Mouse (Mus musculus): ENCODE results near the gene Dolk. TPM values are rescaled to one million over a fixed set of nuclear protein-coding genes. Genes with fewer than 3 reads are reported as not detected.

The Dolk gene
- polyA plus RNA-seq, 1 experiment, result 29.6 TPM

- Histone ChIP-seq H3K27me3 (replicated peaks; ENCODE audit: control insufficient read depth, insufficient read depth, low read length) (no peaks in the 10 kb centered on the region), H3K4me1 (ENCODE audit: control insufficient read depth, insufficient read depth, low read length) (peaks cover 10% of the 10 kb centered on the region), H3K27ac (ENCODE audit: insufficient read depth, low read depth, low read length) (no peak overlapping the region), H3K36me3 (ENCODE audit: control insufficient read depth, insufficient read depth, low read length) (no peaks in the 10 kb centered on the region), H3K4me3 (ENCODE audit: insufficient read depth, low read depth, low read length) (peak overlapping the region; percentile 89)
- WGBS, result 2% methylated on average over 10 of the region's 10 CpGs
- DNase-seq, result peak; percentile 22
- no peak for TF ChIP-seq CTCF (conservative IDR thresholded peaks at IDR 0.05; ENCODE audit: insufficient read depth, insufficient read length, low read depth, low read length)
- TF ChIP-seq POLR2A (IDR thresholded peaks at IDR 0.05; ENCODE audit: low read depth, low read length), result no peak
Measured at GRCm38 (mm10) chr2:30287027-30287373, 866 bp upstream of the Dolk start.

GRCm38 (mm10) chr2:30285416-30286181 lies 535 bp downstream of the Dolk start:
- DNase-seq, result no peak
- TF ChIP-seq CTCF (conservative IDR thresholded peaks at IDR 0.05; ENCODE audit: insufficient read depth, insufficient read length, low read depth, low read length) (no peak), POLR2A (IDR thresholded peaks at IDR 0.05; ENCODE audit: low read depth, low read length) (no peak)
- H3K4me3 ChIP-seq (ENCODE audit: insufficient read depth, low read depth, low read length), result peak overlapping the region; percentile 89
- peaks cover 10% of the 10 kb centered on the region for H3K4me1 ChIP-seq (ENCODE audit: control insufficient read depth, insufficient read depth, low read length)
- H3K27me3 ChIP-seq (replicated peaks; ENCODE audit: control insufficient read depth, insufficient read depth, low read length), result no peaks in the 10 kb centered on the region
- peak overlapping the region; percentile 2; the same call in 1 of the 2 replicates for H3K27ac ChIP-seq (ENCODE audit: insufficient read depth, low read depth, low read length)
- H3K36me3 ChIP-seq (ENCODE audit: control insufficient read depth, insufficient read depth, low read length), result no peaks in the 10 kb centered on the region
- 12% methylated on average over 38 of the region's 38 CpGs for WGBS

- H3K4me3 ChIP-seq (ENCODE audit: insufficient read depth, low read depth, low read length), result peak overlapping the region; percentile 89; the same call in 1 of the 2 replicates
- no peaks in the 10 kb centered on the region for H3K36me3 ChIP-seq (ENCODE audit: control insufficient read depth, insufficient read depth, low read length)
- no peak for TF ChIP-seq POLR2A (IDR thresholded peaks at IDR 0.05; ENCODE audit: low read depth, low read length)
- TF ChIP-seq CTCF (conservative IDR thresholded peaks at IDR 0.05; ENCODE audit: insufficient read depth, insufficient read length, low read depth, low read length), result no peak
- peaks cover 10% of the 10 kb centered on the region for H3K4me1 ChIP-seq (ENCODE audit: control insufficient read depth, insufficient read depth, low read length)
- WGBS, result 92% methylated on average over 5 of the region's 5 CpGs
- DNase-seq, result no peak
- no peak overlapping the region for H3K27ac ChIP-seq (ENCODE audit: insufficient read depth, low read depth, low read length)
- no peaks in the 10 kb centered on the region for H3K27me3 ChIP-seq (replicated peaks; ENCODE audit: control insufficient read depth, insufficient read depth, low read length)
Measured at GRCm38 (mm10) chr2:30285004-30285403, 1.1 kb downstream of the Dolk start.

DNA sequence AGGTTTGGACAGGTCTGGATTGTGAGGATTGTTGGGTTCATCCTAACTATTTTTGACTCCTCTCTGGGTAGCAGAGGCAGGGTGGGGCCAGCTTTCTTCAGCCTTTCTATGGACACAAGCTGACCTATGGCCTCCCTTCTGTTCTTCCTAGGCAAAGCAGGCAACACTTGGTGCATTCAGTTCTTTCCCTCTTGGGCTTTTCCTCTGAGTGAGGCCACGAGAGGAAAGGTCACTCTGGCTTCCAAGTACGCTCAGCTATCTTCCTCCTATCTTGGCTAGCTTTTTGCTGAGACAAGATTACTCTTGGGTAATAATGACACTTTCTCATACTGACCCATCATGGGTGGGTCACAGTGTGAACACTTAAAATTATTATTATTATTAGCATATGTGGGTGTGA lies 2.9 kb downstream of the Dolk start:
- no peak overlapping the region for H3K27ac ChIP-seq (ENCODE audit: insufficient read depth, low read depth, low read length)
- WGBS, result 59% methylated on average over 2 of the region's 2 CpGs
- no peak for DNase-seq
- no peak overlapping the region for H3K4me3 ChIP-seq (ENCODE audit: insufficient read depth, low read depth, low read length)
- TF ChIP-seq POLR2A (IDR thresholded peaks at IDR 0.05; ENCODE audit: low read depth, low read length) (no peak), CTCF (conservative IDR thresholded peaks at IDR 0.05; ENCODE audit: insufficient read depth, insufficient read length, low read depth, low read length) (no peak)
- no peaks in the 10 kb centered on the region for H3K27me3 ChIP-seq (replicated peaks; ENCODE audit: control insufficient read depth, insufficient read depth, low read length)
- H3K4me1 ChIP-seq (ENCODE audit: control insufficient read depth, insufficient read depth, low read length), result peaks cover 10% of the 10 kb centered on the region
- no peaks in the 10 kb centered on the region for H3K36me3 ChIP-seq (ENCODE audit: control insufficient read depth, insufficient read depth, low read length)

GRCm38 (mm10) chr2:30281651-30282050 lies 4.5 kb downstream of the Dolk start:
- no peak for DNase-seq
- Histone ChIP-seq H3K4me1 (ENCODE audit: control insufficient read depth, insufficient read depth, low read length) (peaks cover 8% of the 10 kb centered on the region), H3K4me3 (ENCODE audit: insufficient read depth, low read depth, low read length) (no peak overlapping the region), H3K27ac (ENCODE audit: insufficient read depth, low read depth, low read length) (no peak overlapping the region), H3K36me3 (ENCODE audit: control insufficient read depth, insufficient read depth, low read length) (no peaks in the 10 kb centered on the region), H3K27me3 (replicated peaks; ENCODE audit: control insufficient read depth, insufficient read depth, low read length) (no peaks in the 10 kb centered on the region)
- no peak for TF ChIP-seq POLR2A (IDR thresholded peaks at IDR 0.05; ENCODE audit: low read depth, low read length)
- TF ChIP-seq CTCF (conservative IDR thresholded peaks at IDR 0.05; ENCODE audit: insufficient read depth, insufficient read length, low read depth, low read length), result no peak
- WGBS, result 76% methylated on average over 3 of the region's 3 CpGs

- no peak for DNase-seq
- H3K27me3 ChIP-seq (replicated peaks; ENCODE audit: control insufficient read depth, insufficient read depth, low read length), result no peaks in the 10 kb centered on the region
- no peak within 1 kb of the TSS for H3K27ac ChIP-seq (ENCODE audit: insufficient read depth, low read depth, low read length)
- WGBS, result 93% methylated on average over 11 of the region's 11 CpGs
- TF ChIP-seq POLR2A (IDR thresholded peaks at IDR 0.05; ENCODE audit: low read depth, low read length), result no peak
- no peak for TF ChIP-seq CTCF (conservative IDR thresholded peaks at IDR 0.05; ENCODE audit: insufficient read depth, insufficient read length, low read depth, low read length)
- H3K4me1 ChIP-seq (ENCODE audit: control insufficient read depth, insufficient read depth, low read length), result peaks cover 8% of the 10 kb centered on the region
- no peaks in the 10 kb centered on the region for H3K36me3 ChIP-seq (ENCODE audit: control insufficient read depth, insufficient read depth, low read length)
- no peak within 1 kb of the TSS for H3K4me3 ChIP-seq (ENCODE audit: insufficient read depth, low read depth, low read length)
Measured at GRCm38 (mm10) chr2:30280743-30281142, 5.4 kb downstream of the Dolk start, which contains the start of gene Gm28038. Gene Gm28038, plus strand, starts transcription at chr2:30281043.

- Histone ChIP-seq H3K4me1 (ENCODE audit: control insufficient read depth, insufficient read depth, low read length) (peaks cover 31% of the 10 kb centered on the region), H3K27ac (ENCODE audit: insufficient read depth, low read depth, low read length) (peak overlapping the region; percentile 40)
- WGBS, result 5% methylated on average over 1 of the region's 1 CpGs
Measured at GRCm38 (mm10) chr2:30270134-30270533, 16.0 kb downstream of the Dolk start.

More at GRCm38 (mm10) chr2:30270134-30270533, 16.0 kb downstream of the Dolk start:
- Histone ChIP-seq H3K36me3 (ENCODE audit: control insufficient read depth, insufficient read depth, low read length) (no peaks in the 10 kb centered on the region; the same call in 1 of the 2 replicates), H3K4me3 (ENCODE audit: insufficient read depth, low read depth, low read length) (no peak overlapping the region), H3K27me3 (replicated peaks; ENCODE audit: control insufficient read depth, insufficient read depth, low read length) (no peaks in the 10 kb centered on the region)
- no peak for TF ChIP-seq POLR2A (IDR thresholded peaks at IDR 0.05; ENCODE audit: low read depth, low read length)
- peak; percentile 72 for TF ChIP-seq CTCF (conservative IDR thresholded peaks at IDR 0.05; ENCODE audit: insufficient read depth, insufficient read length, low read depth, low read length)
- peak; percentile 90 for DNase-seq
